Mouse (Mus musculus): ENCODE measurements at regions not wholly inside any gene's neighbourhood (a gene's known extent, or its start where the extent isn't known, plus 50 kb on each side); places are given as distances from the start of the nearest gene placed in this dataset.

DNA sequence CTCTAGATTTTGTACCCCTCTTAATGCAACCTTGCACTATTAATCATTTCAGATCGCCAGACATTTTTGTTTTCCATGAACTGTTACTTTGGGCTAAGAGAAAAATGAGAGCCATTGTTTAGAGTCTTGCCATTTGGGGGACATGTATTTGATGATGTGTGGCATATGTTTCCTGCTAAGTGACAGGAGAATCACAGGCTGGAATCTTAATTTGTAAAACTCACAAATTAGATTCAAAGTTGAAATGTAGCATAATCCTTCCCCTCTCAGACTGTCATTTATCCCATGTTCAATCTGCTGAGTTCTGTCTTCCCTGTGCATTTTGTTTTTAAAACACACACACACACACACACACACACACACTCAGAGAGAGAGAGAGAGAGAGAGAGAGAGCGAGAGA lies 756.5 kb downstream of the Fam181b start:
- dilution Hi-C loops (cut with MboI; ENCODE audit: extremely low pct_ligation_motif_present, extremely low pct_unique_long_range_greater_than_20kb, low sequenced_read_pairs), result no loop called here
- H3K4me2 ChIP-seq (ENCODE audit: insufficient read depth, low read depth, poor library complexity, severe bottlenecking), result no peak overlapping the region
- no peak for TF ChIP-seq MXI1 (IDR thresholded peaks at IDR 0.05; ENCODE audit: low read depth, low read length)
- no peak for TF ChIP-seq SMC3 (IDR thresholded peaks at IDR 0.05; ENCODE audit: low read depth, low read length)
- no peak for TF ChIP-seq UBTF (IDR thresholded peaks at IDR 0.05; ENCODE audit: low read depth, low read length)
- no peak for TF ChIP-seq MAZ (IDR thresholded peaks at IDR 0.05; ENCODE audit: low read depth, low read length)
- H3K27me3 ChIP-seq (replicated peaks), result no peaks in the 10 kb centered on the region
- no peaks in the 10 kb centered on the region for H3K36me3 ChIP-seq (replicated peaks in 1 of 2; ENCODE audit: control insufficient read depth in 1 of 2, insufficient read depth in 1 of 2, low read length in 1 of 2)
- no peak for DNase-seq (ENCODE audit: extremely low read depth)
- H3K9me3 ChIP-seq (replicated peaks; ENCODE audit: low read length), result peaks cover 9% of the 10 kb centered on the region
- H3K79me2 ChIP-seq (replicated peaks; ENCODE audit: control insufficient read depth, extremely low read depth, insufficient read depth, poor library complexity, severe bottlenecking), result no peaks in the 10 kb centered on the region
- no peak overlapping the region for H3K9ac ChIP-seq (ENCODE audit: insufficient read depth, low read depth)
- no peak overlapping the region for H3K27ac ChIP-seq (ENCODE audit: insufficient read depth, low read depth)
- no peaks in the 10 kb centered on the region for H3K4me1 ChIP-seq (ENCODE audit: control insufficient read depth in 1 of 2, insufficient read depth in 2 of 2)
- H3K4me3 ChIP-seq (replicated peaks in 1 of 3; ENCODE audit: low read depth in 2 of 3, low read length in 2 of 3, poor library complexity in 1 of 3), result no peak overlapping the region
- in situ Hi-C loops (cut with MboI; ENCODE audit: low pct_ligation_motif_present, low pct_unique_long_range_greater_than_20kb, low sequenced_read_pairs), result no loop called here

DNA sequence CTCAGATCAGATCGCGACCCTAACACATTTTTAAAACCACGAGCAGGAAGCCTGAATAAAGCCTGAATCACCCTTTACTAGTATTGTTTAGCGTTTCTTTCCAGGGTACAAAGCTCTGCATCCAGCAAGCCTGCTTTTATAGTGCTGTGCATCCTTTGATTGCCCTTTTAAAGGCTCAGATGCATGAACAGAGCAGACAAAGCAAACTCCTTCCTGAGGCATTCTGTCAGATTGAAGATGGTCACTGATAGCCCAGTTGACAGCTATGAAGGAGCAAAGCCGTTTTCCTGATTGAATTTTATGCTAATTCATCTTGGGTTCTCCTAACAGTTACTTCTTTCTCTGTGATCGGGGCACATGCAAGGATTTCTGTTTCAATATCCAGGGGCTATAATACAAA lies 775.4 kb downstream of the Fam181b start:
- Histone ChIP-seq H3K9ac (ENCODE audit: insufficient read depth, low read depth) (no peak overlapping the region), H3K79me2 (replicated peaks; ENCODE audit: control insufficient read depth, extremely low read depth, insufficient read depth, poor library complexity, severe bottlenecking) (no peaks in the 10 kb centered on the region), H3K4me2 (ENCODE audit: insufficient read depth, low read depth, poor library complexity, severe bottlenecking) (no peak overlapping the region), H3K4me3 (replicated peaks in 1 of 3; ENCODE audit: low read depth in 2 of 3, low read length in 2 of 3, poor library complexity in 1 of 3) (no peak overlapping the region), H3K27me3 (replicated peaks) (no peaks in the 10 kb centered on the region), H3K36me3 (replicated peaks in 1 of 2; ENCODE audit: control insufficient read depth in 1 of 2, insufficient read depth in 1 of 2, low read length in 1 of 2) (no peaks in the 10 kb centered on the region), H3K27ac (ENCODE audit: insufficient read depth, low read depth) (no peak overlapping the region), H3K9me3 (replicated peaks; ENCODE audit: low read length) (peaks cover 15% of the 10 kb centered on the region), H3K4me1 (ENCODE audit: control insufficient read depth in 1 of 2, insufficient read depth in 2 of 2) (no peaks in the 10 kb centered on the region)
- dilution Hi-C loops (cut with MboI; ENCODE audit: extremely low pct_ligation_motif_present, extremely low pct_unique_long_range_greater_than_20kb, low sequenced_read_pairs) (no loop called here), in situ Hi-C loops (cut with MboI; ENCODE audit: low pct_ligation_motif_present, low pct_unique_long_range_greater_than_20kb, low sequenced_read_pairs) (no loop called here)
- TF ChIP-seq JUN (IDR thresholded peaks at IDR 0.05; ENCODE audit: insufficient read depth, low read depth, low read length) (no peak), HCFC1 (IDR thresholded peaks at IDR 0.05; ENCODE audit: low read depth, low read length) (no peak), NELFE (IDR thresholded peaks at IDR 0.05; ENCODE audit: low read depth, low read length) (no peak), USF2 (conservative IDR thresholded peaks at IDR 0.05; ENCODE audit: low read depth, low read length) (no peak), TCF12 (IDR thresholded peaks at IDR 0.05; ENCODE audit: low read depth, low read length) (no peak), MAX (IDR thresholded peaks at IDR 0.05; ENCODE audit: low read length) (no peak), ELF1 (IDR thresholded peaks at IDR 0.05; ENCODE audit: low read depth, low read length) (no peak), POLR2A (IDR thresholded peaks at IDR 0.05; ENCODE audit: low read depth, low read length) (no peak)
- DNase-seq (ENCODE audit: extremely low read depth), result no peak

DNA sequence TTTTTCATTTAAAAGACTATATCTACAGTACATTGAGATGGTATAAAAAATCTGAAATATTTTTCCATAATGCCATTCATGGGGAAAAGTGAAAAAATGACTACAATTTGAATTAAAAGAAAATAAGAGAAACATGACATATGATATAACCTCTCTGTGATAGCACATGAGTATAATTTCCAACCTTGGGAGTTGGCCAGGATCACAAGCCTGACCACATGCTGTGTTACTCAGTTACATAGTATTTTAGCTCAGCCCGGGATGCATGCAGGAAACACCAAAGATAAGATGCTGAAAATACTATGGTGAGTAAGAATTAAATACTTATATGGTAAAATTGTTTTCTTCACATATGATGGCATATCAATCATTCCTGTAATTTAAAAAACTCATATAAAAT lies 814.0 kb downstream of the Fam181b start:
- no peak overlapping the region for H3K9ac ChIP-seq (ENCODE audit: insufficient read depth, low read depth)
- H3K27me3 ChIP-seq (replicated peaks), result no peaks in the 10 kb centered on the region
- H3K9me3 ChIP-seq (replicated peaks; ENCODE audit: low read length), result peaks cover 9% of the 10 kb centered on the region
- in situ Hi-C loops (cut with MboI; ENCODE audit: low pct_ligation_motif_present, low pct_unique_long_range_greater_than_20kb, low sequenced_read_pairs) (no loop called here), dilution Hi-C loops (cut with MboI; ENCODE audit: extremely low pct_ligation_motif_present, extremely low pct_unique_long_range_greater_than_20kb, low sequenced_read_pairs) (no loop called here)
- no peaks in the 10 kb centered on the region for H3K4me1 ChIP-seq (ENCODE audit: control insufficient read depth in 1 of 2, insufficient read depth in 2 of 2)
- no peaks in the 10 kb centered on the region for H3K79me2 ChIP-seq (replicated peaks; ENCODE audit: control insufficient read depth, extremely low read depth, insufficient read depth, poor library complexity, severe bottlenecking)
- H3K4me3 ChIP-seq (replicated peaks in 1 of 3; ENCODE audit: low read depth in 2 of 3, low read length in 2 of 3, poor library complexity in 1 of 3), result no peak overlapping the region
- no peak overlapping the region for H3K27ac ChIP-seq (ENCODE audit: insufficient read depth, low read depth)
- DNase-seq (ENCODE audit: extremely low read depth), result no peak
- H3K4me2 ChIP-seq (ENCODE audit: insufficient read depth, low read depth, poor library complexity, severe bottlenecking), result no peak overlapping the region
- no peaks in the 10 kb centered on the region for H3K36me3 ChIP-seq (replicated peaks in 1 of 2; ENCODE audit: control insufficient read depth in 1 of 2, insufficient read depth in 1 of 2, low read length in 1 of 2)
- TF ChIP-seq GABPA (IDR thresholded peaks at IDR 0.05; ENCODE audit: insufficient replicate concordance, low read depth, low read length), result no peak

All from CH12.LX (cell line).